Mouse (Mus musculus) forebrain, embryonic 10.5 days (tissue): Measurements from ENCODE around the gene Hoxc4. TPM values are rescaled to one million over a fixed set of nuclear protein-coding genes. Genes with fewer than 3 reads are reported as not detected.

ENCODE experiments used
- DNase-seq: peaks from one replicate; pipeline ENCODE4 v3.0.0-alpha.2; 2017; ENCODE audit warnings: low spot score; ENCODE audit errors: extremely low spot score
- H3K27ac ChIP-seq: fragments of 300-500 bp; sonication (generic); 2 replicates; pipeline ENCODE4 v1.5.1; 2016; ENCODE audit warnings: mild to moderate bottlenecking
- H3K27me3 ChIP-seq: fragments of 300-500 bp; sonication (generic); 2 replicates; pipeline ENCODE4 v1.6.1; 2016; ENCODE audit warnings: mild to moderate bottlenecking; ENCODE audit not compliant: poor library complexity, severe bottlenecking
- H3K36me3 ChIP-seq: fragments of 300-500 bp; sonication (generic); replicated peaks from 2 replicates; pipeline ENCODE4 v1.6.1; 2016; ENCODE audit warnings: mild to moderate bottlenecking, moderate library complexity
- H3K4me1 ChIP-seq: fragments of 300-500 bp; sonication (generic); 2 replicates; pipeline ENCODE4 v1.6.1; 2016
- H3K4me3 ChIP-seq: fragments of 300-500 bp; sonication (generic); 2 replicates; pipeline ENCODE4 v1.5.1; 2016; ENCODE audit warnings: mild to moderate bottlenecking, moderate library complexity
- H3K9me3 ChIP-seq: fragments of 300-500 bp; sonication (generic); 2 replicates; pipeline ENCODE4 v1.6.1; 2016; ENCODE audit warnings: mild to moderate bottlenecking, moderate library complexity
- WGBS: fragments of 180-500 bp; shearing (Covaris S2); methylation state at CpG from one replicate; pipeline ENCODE4 v1.1.7; 2016; 5-methylcytosine and 5-hydroxymethylcytosine counted together
- polyA plus RNA-seq: library from polyadenylated mRNA; unstranded; fragments of >200 nt; fragmentation: Nextera tagmentation; extraction: Ambion mirVana; gene quantifications from 2 replicates; pipeline ENCODE4 v1.2.1, GENCODE M21; 2016

The Hoxc4 gene
- polyA plus RNA-seq, 1 experiment from 2014 or later: not detected

- Histone ChIP-seq H3K4me3 (peak overlapping the region; percentile 40), H3K9me3 (no peaks in the 10 kb centered on the region), H3K36me3 (no peaks in the 10 kb centered on the region), H3K27me3 (peaks cover 100% of the 10 kb centered on the region), H3K27ac (no peak overlapping the region), H3K4me1 (peaks cover 13% of the 10 kb centered on the region)
- WGBS: 1% methylated on average over 14 of the region's 14 CpGs
- no peak for DNase-seq
These were observed 37.8 kb upstream of the Hoxc4 start for GRCm38 (mm10) chr15:102980912-102981311.

GRCm38 (mm10) chr15:102981379-102982288, 37.1 kb upstream of the Hoxc4 start:
- H3K4me1 ChIP-seq: peaks cover 13% of the 10 kb centered on the region
- no peaks in the 10 kb centered on the region for H3K36me3 ChIP-seq
- DNase-seq: no peak
- no peaks in the 10 kb centered on the region for H3K9me3 ChIP-seq
- WGBS: under 1% methylated on average over 88 of the region's 88 CpGs
- H3K4me3 ChIP-seq: peak overlapping the region; percentile 40
- H3K27me3 ChIP-seq: peaks cover 100% of the 10 kb centered on the region
- no peak overlapping the region for H3K27ac ChIP-seq

GRCm38 (mm10) chr15:102983716-102984115, 35.0 kb upstream of the Hoxc4 start:
- Histone ChIP-seq H3K4me3 (no peak overlapping the region), H3K4me1 (peaks cover 13% of the 10 kb centered on the region), H3K36me3 (no peaks in the 10 kb centered on the region), H3K9me3 (no peaks in the 10 kb centered on the region), H3K27me3 (peaks cover 100% of the 10 kb centered on the region), H3K27ac (no peak overlapping the region)
- WGBS: 1% methylated on average over 12 of the region's 12 CpGs
- DNase-seq: no peak

GRCm38 (mm10) chr15:102984521-102984920, 34.2 kb upstream of the Hoxc4 start:
- WGBS: under 1% methylated on average over 10 of the region's 10 CpGs
- H3K4me1 ChIP-seq: peaks cover 13% of the 10 kb centered on the region
- H3K4me3 ChIP-seq: no peak overlapping the region
- H3K27ac ChIP-seq: no peak overlapping the region
- DNase-seq: no peak
- no peaks in the 10 kb centered on the region for H3K9me3 ChIP-seq
- H3K27me3 ChIP-seq: peaks cover 100% of the 10 kb centered on the region
- H3K36me3 ChIP-seq: no peaks in the 10 kb centered on the region

GRCm38 (mm10) chr15:102984925-102985324, 33.8 kb upstream of the Hoxc4 start:
- Histone ChIP-seq H3K36me3 (no peaks in the 10 kb centered on the region), H3K27ac (no peak overlapping the region), H3K27me3 (peaks cover 100% of the 10 kb centered on the region), H3K9me3 (no peaks in the 10 kb centered on the region), H3K4me1 (peaks cover 13% of the 10 kb centered on the region), H3K4me3 (no peak overlapping the region)
- WGBS: 0% methylated on average over 3 of the region's 3 CpGs
- no peak for DNase-seq

- WGBS: 3% methylated on average over 21 of the region's 21 CpGs
These were observed 31.5 kb upstream of the Hoxc4 start for GRCm38 (mm10) chr15:102987124-102987833.

GRCm38 (mm10) chr15:102988078-102988477, 30.7 kb upstream of the Hoxc4 start:
- Histone ChIP-seq H3K4me3 (no peak overlapping the region), H3K27me3 (peaks cover 100% of the 10 kb centered on the region), H3K36me3 (no peaks in the 10 kb centered on the region), H3K9me3 (no peaks in the 10 kb centered on the region), H3K4me1 (peaks cover 5% of the 10 kb centered on the region), H3K27ac (no peak overlapping the region)
- WGBS: 16% methylated on average over 5 of the region's 5 CpGs
- DNase-seq: no peak

More at GRCm38 (mm10) chr15:102987124-102987833, 31.5 kb upstream of the Hoxc4 start:
- H3K4me1 ChIP-seq: peaks cover 5% of the 10 kb centered on the region
- peaks cover 100% of the 10 kb centered on the region for H3K27me3 ChIP-seq
- no peak overlapping the region for H3K4me3 ChIP-seq
- DNase-seq: peak; percentile 95
- no peak overlapping the region for H3K27ac ChIP-seq
- H3K9me3 ChIP-seq: no peaks in the 10 kb centered on the region
- no peaks in the 10 kb centered on the region for H3K36me3 ChIP-seq

- H3K4me1 ChIP-seq: peaks cover 5% of the 10 kb centered on the region
- H3K4me3 ChIP-seq: peak within 1 kb of the TSS; percentile 12
- no peaks in the 10 kb centered on the region for H3K36me3 ChIP-seq
- no peak within 1 kb of the TSS for H3K27ac ChIP-seq
- under 1% methylated on average over 69 of the region's 69 CpGs for WGBS
- no peaks in the 10 kb centered on the region for H3K9me3 ChIP-seq
- no peak for DNase-seq
- peaks cover 100% of the 10 kb centered on the region for H3K27me3 ChIP-seq
These were observed 28.0 kb upstream of the Hoxc4 start, which contains the start of gene Hoxc8 for GRCm38 (mm10) chr15:102990461-102991397. Gene Hoxc8 (plus strand): TSS chr15:102990607.

GRCm38 (mm10) chr15:102991782-102992181, 27.0 kb upstream of the Hoxc4 start:
- Histone ChIP-seq H3K36me3 (no peaks in the 10 kb centered on the region), H3K9me3 (no peaks in the 10 kb centered on the region), H3K4me3 (no peak overlapping the region), H3K27ac (no peak overlapping the region), H3K4me1 (peaks cover 5% of the 10 kb centered on the region), H3K27me3 (peaks cover 100% of the 10 kb centered on the region)
- no peak for DNase-seq
- 3% methylated on average over 7 of the region's 7 CpGs for WGBS

- no peak for DNase-seq
- H3K36me3 ChIP-seq: no peaks in the 10 kb centered on the region
- 1% methylated on average over 11 of the region's 11 CpGs for WGBS
- no peaks in the 10 kb centered on the region for H3K9me3 ChIP-seq
- H3K4me3 ChIP-seq: no peak overlapping the region
- H3K27ac ChIP-seq: no peak overlapping the region
- H3K27me3 ChIP-seq: peaks cover 100% of the 10 kb centered on the region
- H3K4me1 ChIP-seq: peaks cover 5% of the 10 kb centered on the region
These were observed 26.5 kb upstream of the Hoxc4 start for GRCm38 (mm10) chr15:102992206-102992605.

- WGBS: 7% methylated on average over 3 of the region's 3 CpGs
- peaks cover 5% of the 10 kb centered on the region for H3K4me1 ChIP-seq
- no peaks in the 10 kb centered on the region for H3K9me3 ChIP-seq
- peaks cover 100% of the 10 kb centered on the region for H3K27me3 ChIP-seq
- H3K27ac ChIP-seq: no peak overlapping the region
- no peak overlapping the region for H3K4me3 ChIP-seq
- H3K36me3 ChIP-seq: no peaks in the 10 kb centered on the region
- DNase-seq: no peak
These were observed 25.9 kb upstream of the Hoxc4 start for GRCm38 (mm10) chr15:102992863-102993262.

- WGBS: 2% methylated on average over 9 of the region's 9 CpGs
- no peak overlapping the region for H3K27ac ChIP-seq
- no peak for DNase-seq
- no peaks in the 10 kb centered on the region for H3K9me3 ChIP-seq
- H3K4me1 ChIP-seq: peaks cover 18% of the 10 kb centered on the region
- peaks cover 100% of the 10 kb centered on the region for H3K27me3 ChIP-seq
- no peak overlapping the region for H3K4me3 ChIP-seq
- no peaks in the 10 kb centered on the region for H3K36me3 ChIP-seq
These were observed 22.2 kb upstream of the Hoxc4 start for GRCm38 (mm10) chr15:102996548-102996947.
